Mouse (Mus musculus) MEL (cell line): Measurements from ENCODE around the gene Megf8. TPM values are rescaled to one million over a fixed set of nuclear protein-coding genes. Genes with fewer than 3 reads are reported as not detected.

Experiments used
- DNase-seq: peaks from one replicate; pipeline ENCODE4 v3.0.0; 2011; ENCODE audit warnings: low read depth, low spot score
- H3K27ac ChIP-seq: 2 replicates; pipeline ENCODE4 v1.5.1; 2012; ENCODE audit warnings: low read depth, mild to moderate bottlenecking, control low read depth, low read length, moderate library complexity; ENCODE audit not compliant: control insufficient read depth
- H3K27me3 ChIP-seq, 2 experiments: fragments of 150-350 bp in 1 of 2; sonication (generic) in 1 of 2; 2 replicates each; pipeline ENCODE4 v1.6.1; 2012; ENCODE audit warnings: low read length in 2 of 2, mild to moderate bottlenecking in 2 of 2, improper control_type of control experiment in 1 of 2, moderate library complexity in 1 of 2; ENCODE audit not compliant: insufficient read depth in 2 of 2, control insufficient read depth in 1 of 2
- H3K36me3 ChIP-seq, 2 experiments: 2 replicates each; pipeline ENCODE4 v1.6.1; 2012 to 2014; ENCODE audit warnings: low read length in 2 of 2, improper control_type of control experiment in 1 of 2, inconsistent platforms in 1 of 2, mild to moderate bottlenecking in 1 of 2; ENCODE audit not compliant: insufficient read depth in 2 of 2, control insufficient read depth in 1 of 2
- H3K4me1 ChIP-seq, 2 experiments: fragments of 150-350 bp in 1 of 2; sonication (generic) in 1 of 2; 2 replicates each; pipeline ENCODE4 v1.6.1; 2012; ENCODE audit warnings: low read length in 2 of 2, improper control_type of control experiment in 1 of 2, mild to moderate bottlenecking in 1 of 2; ENCODE audit not compliant: insufficient read depth in 2 of 2, control insufficient read depth in 1 of 2
- H3K4me3 ChIP-seq, 2 experiments: fragments of 150-350 bp in 1 of 2; sonication (generic) in 1 of 2; 2 replicates each; pipeline ENCODE4 v1.5.1; 2012; ENCODE audit warnings: low read depth in 2 of 2, low read length in 2 of 2, mild to moderate bottlenecking in 2 of 2, moderate library complexity in 2 of 2, control low read depth in 1 of 2, improper control_type of control experiment in 1 of 2; ENCODE audit not compliant: control insufficient read depth in 1 of 2, insufficient read depth in 1 of 2
- H3K79me2 ChIP-seq: 2 replicates; pipeline ENCODE4 v1.6.1; 2012; ENCODE audit warnings: mild to moderate bottlenecking, low read length, moderate library complexity; ENCODE audit not compliant: control insufficient read depth, poor library complexity, insufficient read depth
- H3K9ac ChIP-seq: 2 replicates; pipeline ENCODE4 v1.6.1; 2012; ENCODE audit warnings: low read depth, mild to moderate bottlenecking, control low read depth, low read length, moderate library complexity; ENCODE audit not compliant: control insufficient read depth, poor library complexity, severe bottlenecking
- H3K9me3 ChIP-seq: fragments of 150-350 bp; sonication (generic); replicated peaks from 2 replicates; pipeline ENCODE4 v1.6.1; 2012; ENCODE audit warnings: mild to moderate bottlenecking, low read length, improper control_type of control experiment, moderate library complexity; ENCODE audit not compliant: insufficient read depth
- BHLHE40 ChIP-seq: IDR thresholded peaks from 2 replicates; pipeline ENCODE4 v1.6.1; 2012; ENCODE audit warnings: low read depth, mild to moderate bottlenecking, inconsistent platforms, low read length, improper control_type of control experiment, borderline replicate concordance
- CHD1 ChIP-seq: IDR thresholded peaks from 2 replicates; pipeline ENCODE4 v1.6.1; 2012; ENCODE audit warnings: low read depth, mild to moderate bottlenecking, inconsistent platforms, low read length, improper control_type of control experiment
- CTCF ChIP-seq, 3 experiments: IDR thresholded peaks in 2 of 3; conservative IDR thresholded peaks in 1 of 3; 2 replicates each; pipeline ENCODE4 v1.5.1; 2011 to 2012; ENCODE audit warnings: low read length in 3 of 3, low read depth in 2 of 3, mild to moderate bottlenecking in 2 of 3, improper control_type of control experiment in 1 of 3, inconsistent platforms in 1 of 3, mixed read lengths in 1 of 3, moderate library complexity in 1 of 3; ENCODE audit not compliant: control insufficient read depth in 1 of 3, insufficient read depth in 1 of 3, poor library complexity in 1 of 3, severe bottlenecking in 1 of 3
- GABPA ChIP-seq: IDR thresholded peaks from 2 replicates; pipeline ENCODE4 v1.6.1; 2012; ENCODE audit warnings: low read depth, mild to moderate bottlenecking, inconsistent platforms, low read length, improper control_type of control experiment, moderate library complexity
- GATA1 ChIP-seq: IDR thresholded peaks from 2 replicates; pipeline ENCODE4 v1.6.1; 2011; ENCODE audit warnings: low read depth, low read length, improper control_type of control experiment
- JUND ChIP-seq: IDR thresholded peaks from 2 replicates; pipeline ENCODE4 v1.6.1; 2011; ENCODE audit warnings: low read depth, mild to moderate bottlenecking, improper control_type of control experiment, low read length
- KAT2A ChIP-seq: conservative IDR thresholded peaks from 2 replicates; pipeline ENCODE4 v1.6.1; 2012; ENCODE audit warnings: low read depth, low read length, improper control_type of control experiment, inconsistent platforms
- MAFK ChIP-seq: IDR thresholded peaks from 2 replicates; pipeline ENCODE4 v1.6.1; 2011; ENCODE audit warnings: low read depth, mild to moderate bottlenecking, low read length, improper control_type of control experiment, borderline replicate concordance
- MAX ChIP-seq: IDR thresholded peaks from 2 replicates; pipeline ENCODE4 v1.6.1; 2011; ENCODE audit warnings: low read length, improper control_type of control experiment
- MAZ ChIP-seq: IDR thresholded peaks from 2 replicates; pipeline ENCODE4 v1.6.1; 2012; ENCODE audit warnings: low read depth, mild to moderate bottlenecking, inconsistent platforms, low read length, improper control_type of control experiment
- MEF2A ChIP-seq: IDR thresholded peaks from 2 replicates; pipeline ENCODE4 v1.6.1; 2014; ENCODE audit warnings: low read depth, mild to moderate bottlenecking, inconsistent platforms, low read length, improper control_type of control experiment; ENCODE audit not compliant: poor library complexity, insufficient replicate concordance, severe bottlenecking; ENCODE audit errors: extremely low read depth
- NELFE ChIP-seq: IDR thresholded peaks from 2 replicates; pipeline ENCODE4 v1.6.1; 2011; ENCODE audit warnings: low read depth, low read length, improper control_type of control experiment
- RCOR1 ChIP-seq: IDR thresholded peaks from 2 replicates; pipeline ENCODE4 v1.6.1; 2012; ENCODE audit warnings: low read depth, mild to moderate bottlenecking, inconsistent platforms, low read length, improper control_type of control experiment
- ZC3H11A ChIP-seq: IDR thresholded peaks from 2 replicates; pipeline ENCODE4 v1.6.1; 2012; ENCODE audit warnings: low read depth, mild to moderate bottlenecking, inconsistent platforms, low read length, improper control_type of control experiment
- polyA plus RNA-seq, 2 experiments: library from polyadenylated mRNA; stranded (reverse) in 1 of 2; unstranded in 1 of 2; fragments of >175 nt in 1 of 2; fragments of >200 nt in 1 of 2; gene quantifications; 2 replicates each; pipeline versions ENCODE4 v1.2.1 to v1.2.4; 2012; ENCODE audit warnings: low replicate concordance in 2 of 2, low read depth in 1 of 2; ENCODE audit not compliant: insufficient read length in 2 of 2, insufficient read depth in 1 of 2, missing spikeins in 1 of 2
- total RNA-seq: library from RNA; depleted of rRNA; stranded (reverse); fragments of 300-350 nt; gene quantifications from 2 replicates; pipeline ENCODE4 v1.2.3, GENCODE M21; 2012

Megf8 gene
- total and polyA plus RNA-seq, 3 experiments: 12.7 to 22.0 TPM; not detected in 1

DNA sequence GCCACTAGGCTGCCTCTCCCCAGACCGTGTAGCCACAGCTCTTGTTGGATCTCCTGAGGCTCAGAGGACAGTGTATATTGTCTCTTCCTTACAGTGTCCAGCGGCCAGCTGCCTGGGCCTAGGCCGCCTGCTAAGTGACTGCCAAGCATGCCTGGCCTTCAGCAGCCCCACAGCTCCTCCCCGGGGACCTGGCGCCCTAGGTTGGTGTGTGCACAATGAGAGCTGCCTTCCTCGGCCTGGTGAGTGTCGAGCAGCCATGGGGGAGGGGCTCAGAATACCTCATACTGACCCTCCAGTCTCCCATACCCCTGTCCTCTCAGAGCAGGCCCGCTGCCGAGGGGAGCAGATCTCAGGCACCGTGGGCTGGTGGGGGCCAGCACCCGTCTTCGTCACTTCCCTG is 17.5 kb downstream of the Megf8 start:
- DNase-seq: no peak
- no peaks in the 10 kb centered on the region for H3K4me1 ChIP-seq
- no peaks in the 10 kb centered on the region for H3K36me3 ChIP-seq
- no peak overlapping the region for H3K4me3 ChIP-seq
- H3K27me3 ChIP-seq: no peaks in the 10 kb centered on the region
- no peaks in the 10 kb centered on the region for H3K9me3 ChIP-seq
- no peak for TF ChIP-seq GATA1
- no peak for TF ChIP-seq RCOR1
- no peak for TF ChIP-seq CTCF (IDR thresholded peaks at IDR 0.05 in 2 of 3, conservative IDR thresholded peaks at IDR 0.05 in 1 of 3; ENCODE audit: control insufficient read depth in 1 of 3, insufficient read depth in 1 of 3, low read depth in 2 of 3, low read length in 3 of 3, poor library complexity in 1 of 3, severe bottlenecking in 1 of 3)
- no peak for TF ChIP-seq ZC3H11A
- TF ChIP-seq, all 39 proteins: peak for 0
- H3K27ac ChIP-seq: no peak overlapping the region
- no peak overlapping the region for H3K9ac ChIP-seq
- no peaks in the 10 kb centered on the region for H3K79me2 ChIP-seq

DNA sequence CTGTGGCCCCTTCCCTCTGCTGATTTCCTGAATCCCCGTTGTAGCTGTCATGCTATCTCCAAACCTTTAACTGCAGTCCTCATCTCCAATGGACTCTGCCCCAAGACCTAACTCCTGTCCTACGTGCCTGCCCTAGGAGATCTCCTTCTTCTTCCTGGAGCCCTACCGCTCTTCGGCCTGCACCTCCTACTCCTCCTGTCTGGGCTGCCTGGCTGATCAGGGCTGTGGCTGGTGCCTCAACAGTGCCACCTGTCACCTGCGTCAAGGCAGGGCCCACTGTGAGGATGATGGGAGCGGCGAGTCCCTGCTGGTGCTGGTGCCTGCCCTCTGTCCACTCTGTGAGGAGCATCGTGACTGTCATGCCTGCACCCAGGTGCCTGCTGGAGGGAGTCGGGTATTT is 22.4 kb downstream of the Megf8 start:
- H3K4me3 ChIP-seq: no peak overlapping the region
- H3K27ac ChIP-seq: no peak overlapping the region
- H3K36me3 ChIP-seq: 0 out of 4 replicates have a peak, but pooled peaks cover 0 to 2% of the 10 kb centered on the region in 2 experiments
- H3K9me3 ChIP-seq: no peaks in the 10 kb centered on the region
- TF ChIP-seq NELFE: no peak
- TF ChIP-seq, all 39 proteins: peak for 0
- DNase-seq: no peak
- Histone ChIP-seq H3K27me3 (no peaks in the 10 kb centered on the region), H3K9ac (no peak overlapping the region), H3K79me2 (no peaks in the 10 kb centered on the region), H3K4me1 (no peaks in the 10 kb centered on the region)

DNA sequence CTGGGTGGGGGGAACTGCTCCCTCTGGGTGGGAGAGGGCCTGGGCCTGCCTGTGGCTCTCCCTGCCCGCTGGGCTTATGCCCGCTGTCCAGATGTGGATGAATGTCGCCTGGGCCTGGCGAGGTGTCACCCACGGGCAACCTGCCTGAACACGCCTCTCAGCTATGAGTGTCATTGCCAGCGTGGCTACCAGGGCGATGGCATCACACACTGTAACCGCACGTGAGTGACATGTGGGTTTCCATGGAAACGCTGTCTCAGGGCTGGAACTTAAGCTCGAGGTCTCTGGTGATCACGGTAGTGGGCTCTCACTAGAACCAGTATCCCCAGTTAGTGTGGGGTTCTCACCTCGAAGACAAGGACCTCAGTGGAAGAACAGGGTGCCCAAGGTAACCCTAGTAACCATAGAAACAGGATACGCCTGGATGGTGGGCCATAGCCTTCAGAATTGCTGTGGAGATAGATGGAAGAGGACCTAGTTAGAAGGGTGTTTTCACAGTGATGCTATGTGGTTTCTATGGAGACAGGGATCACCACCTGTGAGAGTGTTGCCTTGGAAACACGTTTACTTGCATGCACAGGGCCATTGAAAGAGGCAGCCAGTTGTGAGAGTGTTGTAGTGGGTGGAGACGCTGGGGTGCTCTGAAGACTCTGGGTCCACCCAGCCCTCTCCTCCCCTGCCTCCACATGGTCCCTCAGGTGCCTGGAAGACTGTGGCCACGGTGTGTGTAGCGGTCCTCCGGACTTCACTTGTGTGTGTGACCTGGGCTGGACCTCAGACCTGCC is 24.2 kb downstream of the Megf8 start:
- H3K79me2 ChIP-seq: no peaks in the 10 kb centered on the region
- H3K27ac ChIP-seq: no peak overlapping the region
- H3K36me3 ChIP-seq: 0 out of 4 replicates have a peak, but pooled peaks cover 0 to 2% of the 10 kb centered on the region in 2 experiments
- no peak for TF ChIP-seq GABPA
- TF ChIP-seq MEF2A: no peak
- TF ChIP-seq BHLHE40: no peak
- TF ChIP-seq GATA1: no peak
- TF ChIP-seq MAFK: no peak
- TF ChIP-seq MAZ: no peak
- no peak for TF ChIP-seq CHD1
- TF ChIP-seq JUND: no peak
- TF ChIP-seq KAT2A: no peak
- TF ChIP-seq MAX: no peak
- H3K4me3 ChIP-seq: no peak overlapping the region
- H3K4me1 ChIP-seq: no peaks in the 10 kb centered on the region
- DNase-seq: no peak
- H3K9me3 ChIP-seq: no peaks in the 10 kb centered on the region
- no peaks in the 10 kb centered on the region for H3K27me3 ChIP-seq
- no peak overlapping the region for H3K9ac ChIP-seq
